Mouse (Mus musculus): ENCODE measurements around the gene P2rx2. TPM values are rescaled to one million over a fixed set of nuclear protein-coding genes. Genes with fewer than 3 reads are reported as not detected.

P2rx2 gene
- under 1 TPM in 1 of 2 experiments, not detected in 1; 0.23 TPM for total RNA-seq (2021)

DNA sequence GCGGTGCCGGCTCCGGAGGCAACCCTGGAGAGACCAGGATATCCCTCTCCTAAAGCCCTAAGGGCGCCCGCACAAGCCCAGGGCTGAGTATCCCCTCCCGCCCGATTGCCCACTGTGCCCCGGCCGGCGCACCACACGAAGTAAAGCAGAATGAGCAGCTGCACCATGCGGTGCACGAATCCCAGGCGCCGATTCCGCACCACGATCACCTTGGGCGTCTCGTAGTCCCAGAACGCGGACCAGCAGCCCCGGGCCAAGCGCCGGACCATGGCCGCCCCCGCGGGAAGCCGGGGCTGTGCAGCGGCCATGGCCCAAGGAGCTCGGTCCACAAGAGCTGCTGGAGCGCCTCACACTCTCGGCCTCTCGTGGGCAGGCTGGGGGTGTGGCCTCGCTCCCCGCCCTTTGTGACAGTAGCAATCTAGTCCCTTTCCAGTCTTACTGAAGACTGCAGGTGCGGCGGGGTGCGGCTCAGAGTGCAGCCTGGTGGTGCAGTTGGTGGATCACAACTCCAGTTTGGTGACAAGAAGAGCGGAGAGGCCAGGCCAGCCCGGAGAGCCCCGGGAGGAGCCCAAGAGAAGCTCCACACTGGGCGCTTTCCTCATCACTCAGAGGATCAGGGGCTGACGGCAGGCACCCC lies at the start of gene P2rx2:
Gene P2rx2 (minus strand): TSS at position 565 of the 637 bp plus-strand sequence.
- peak in 1 of 2 experiments; percentile 8 for DNase-seq (ENCODE audit: low spot score in 2 of 2)
- intact Hi-C loops (cut with DNase I) = no loop called here

DNA sequence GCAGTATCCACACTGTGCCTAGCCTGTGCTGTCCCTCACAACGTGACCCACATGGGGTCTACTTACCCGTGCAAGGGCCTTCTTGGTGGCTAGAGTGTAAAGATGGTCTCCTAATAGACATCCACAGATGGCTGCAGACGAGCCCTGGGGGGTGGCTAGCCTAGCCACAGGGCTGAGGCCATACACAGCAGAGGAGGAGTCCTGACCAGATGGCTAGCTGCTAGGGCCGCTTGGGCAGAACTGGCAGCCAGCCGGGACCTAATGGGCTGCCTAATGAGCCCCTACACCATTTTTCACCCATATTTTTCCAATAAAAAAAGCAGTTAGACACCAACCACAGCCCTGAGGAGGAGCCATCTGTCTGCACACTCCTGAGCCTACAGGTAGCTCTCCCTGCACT lies 49.7 kb upstream of the P2rx2 start:
- intact Hi-C loops (cut with DNase I) = no loop called here
- DNase-seq (ENCODE audit: low spot score in 2 of 2) = no peak

DNA sequence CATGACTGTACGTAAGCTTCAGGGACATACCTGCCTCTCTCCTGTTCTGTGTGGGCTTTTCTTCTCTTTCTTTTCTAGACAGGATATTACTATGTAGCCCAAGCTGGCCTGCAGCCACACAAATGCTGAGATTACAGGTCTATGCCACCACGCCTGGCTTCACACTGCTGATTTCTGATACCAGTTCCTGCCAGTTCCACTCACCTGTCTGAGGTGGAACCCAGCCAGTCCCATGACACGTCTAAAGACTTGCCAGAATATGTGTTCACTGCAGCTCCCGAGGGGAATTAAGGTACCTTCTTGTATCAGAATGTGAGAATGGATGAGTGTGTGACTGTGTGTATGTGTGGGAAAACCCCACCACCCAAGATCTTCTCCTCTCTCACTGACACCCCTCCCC lies 47.6 kb upstream of the P2rx2 start:
- intact Hi-C loops (cut with DNase I) = no loop called here
- DNase-seq (ENCODE audit: low spot score in 2 of 2) = no peak

DNA sequence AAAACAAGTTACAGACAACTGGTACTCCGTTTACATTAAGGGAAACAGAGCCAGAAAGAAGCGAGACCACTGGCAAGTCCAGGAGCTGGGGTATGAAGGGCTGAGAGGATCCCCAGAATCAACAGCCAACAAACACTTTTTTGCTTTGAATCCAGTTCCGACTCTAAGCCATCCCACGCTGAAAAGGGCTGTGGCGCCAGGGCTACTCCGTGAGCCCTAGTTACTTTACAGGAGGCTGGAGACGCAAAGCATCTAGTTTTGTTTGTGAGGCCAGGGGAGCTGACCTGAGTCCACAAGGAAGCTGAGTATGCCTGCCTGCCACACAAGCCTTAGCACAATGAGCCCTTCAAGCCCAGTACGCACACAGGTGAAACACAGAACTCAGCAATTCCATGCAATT lies 44.3 kb upstream of the P2rx2 start:
- intact Hi-C loops (cut with DNase I) = no loop called here
- no peak for DNase-seq (ENCODE audit: low spot score in 2 of 2)

DNA sequence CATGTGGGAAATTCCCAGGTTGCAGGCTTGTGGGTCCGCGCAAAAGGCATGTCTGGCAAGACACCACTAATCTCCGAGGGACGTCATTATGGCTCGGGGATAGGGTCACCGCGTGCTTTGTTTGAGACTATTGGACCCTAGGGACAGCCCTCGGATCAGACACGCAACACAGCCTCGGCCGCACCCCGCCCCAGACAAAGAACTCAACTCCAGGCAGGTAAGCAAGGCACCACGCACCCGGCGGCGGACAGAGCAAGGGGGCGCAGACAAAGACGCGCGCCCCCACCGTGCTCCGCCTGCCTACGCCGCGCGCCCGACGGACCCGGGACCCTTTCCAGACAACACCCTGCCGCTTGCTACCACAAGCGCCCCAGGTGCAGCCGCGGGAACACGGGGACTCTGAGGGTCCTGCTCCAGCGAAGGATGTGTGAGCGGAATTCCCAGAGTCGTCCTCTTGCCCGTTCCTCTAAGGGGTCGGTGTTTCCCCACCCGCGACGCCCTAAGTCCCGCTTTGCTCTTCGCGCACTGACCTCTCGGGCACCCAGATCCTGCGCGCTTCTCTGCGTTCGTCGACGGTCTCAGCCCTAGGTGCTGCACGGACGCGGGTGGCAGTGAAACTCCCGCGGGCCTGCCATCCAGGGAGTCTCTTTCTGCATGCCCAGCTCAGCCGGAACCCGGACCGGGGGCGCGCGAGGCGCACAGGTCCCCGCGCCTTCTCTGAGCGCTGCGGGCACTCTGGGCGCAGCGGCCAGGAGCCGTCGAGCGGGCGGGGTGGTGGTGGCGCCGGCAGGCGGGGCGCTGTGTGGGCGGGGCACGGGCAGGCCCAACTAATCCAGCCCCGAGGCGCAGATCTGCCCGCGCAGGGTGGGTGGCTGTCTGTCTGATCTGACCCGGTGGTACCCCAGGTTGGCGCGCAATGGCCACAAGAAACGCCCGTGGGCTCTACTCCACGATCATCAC lies 43.6 kb upstream of the P2rx2 start:
- intact Hi-C loops (cut with DNase I) = no loop called here
- DNase-seq (ENCODE audit: low spot score in 2 of 2) = peak; percentile 61 to 64

DNA sequence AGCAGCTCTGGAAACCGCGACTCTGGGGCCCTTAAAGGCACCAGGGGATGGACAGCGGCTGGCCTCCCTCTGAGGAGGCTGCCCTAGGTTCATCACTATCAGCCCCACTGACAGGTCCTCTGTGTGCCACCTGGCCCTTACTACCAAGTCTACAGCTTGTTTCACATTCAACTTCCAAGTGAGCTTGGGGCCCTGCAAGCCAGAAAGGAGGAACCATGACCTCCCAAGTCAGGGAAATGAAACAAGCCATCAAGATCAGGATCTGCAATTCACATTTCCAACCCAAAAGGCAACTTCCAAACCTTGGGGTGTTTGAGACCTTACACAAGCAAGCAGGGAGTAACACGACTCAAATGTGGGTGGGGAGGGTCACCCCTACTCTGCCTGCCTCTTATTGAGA lies 42.3 kb upstream of the P2rx2 start:
- DNase-seq (ENCODE audit: low spot score in 2 of 2) = no peak
- intact Hi-C loops (cut with DNase I) = no loop called here

DNA sequence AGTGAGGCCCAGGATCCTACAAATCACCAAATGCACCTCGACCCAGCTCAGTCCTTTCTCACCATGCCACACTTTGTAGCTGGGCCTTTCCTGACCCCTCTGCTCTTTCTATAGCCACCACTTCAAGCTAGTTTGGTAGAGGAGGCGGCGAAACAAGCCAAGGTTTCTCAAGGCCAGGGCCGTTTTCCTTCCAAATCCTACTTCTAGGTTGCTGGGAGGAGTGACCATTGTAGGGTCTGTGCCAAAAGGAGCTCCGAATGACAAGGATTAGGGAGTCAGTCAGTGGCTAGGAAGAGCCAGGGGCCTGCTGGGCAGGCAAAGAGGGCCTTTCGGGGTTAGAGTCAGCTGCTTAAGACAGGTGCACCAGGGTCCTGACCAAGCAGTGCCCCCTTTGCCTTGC lies 41.5 kb upstream of the P2rx2 start:
- intact Hi-C loops (cut with DNase I) = no loop called here
- DNase-seq (ENCODE audit: low spot score in 2 of 2) = no peak

DNA sequence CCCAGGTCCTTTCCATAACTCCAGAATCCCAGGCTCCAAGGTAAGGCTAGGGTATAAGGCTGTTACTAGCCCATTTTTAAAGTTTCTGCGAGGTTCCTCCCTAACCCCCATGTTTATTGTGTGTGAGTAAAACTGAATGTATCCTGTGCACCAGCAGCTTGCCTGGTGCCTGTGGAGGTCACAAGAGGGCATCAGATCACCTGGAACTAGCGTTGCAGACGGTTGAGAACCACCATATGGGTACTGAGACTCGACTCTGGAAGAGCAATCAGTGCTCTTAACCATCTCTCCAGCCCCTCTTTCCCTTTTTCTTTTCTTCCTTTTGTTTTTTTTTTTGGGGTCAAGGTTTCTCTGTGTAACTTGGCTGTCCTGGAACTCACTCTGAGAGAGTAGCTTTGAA lies 36.8 kb upstream of the P2rx2 start:
- no peak for DNase-seq (ENCODE audit: low spot score in 2 of 2)
- intact Hi-C loops (cut with DNase I) = no loop called here

DNA sequence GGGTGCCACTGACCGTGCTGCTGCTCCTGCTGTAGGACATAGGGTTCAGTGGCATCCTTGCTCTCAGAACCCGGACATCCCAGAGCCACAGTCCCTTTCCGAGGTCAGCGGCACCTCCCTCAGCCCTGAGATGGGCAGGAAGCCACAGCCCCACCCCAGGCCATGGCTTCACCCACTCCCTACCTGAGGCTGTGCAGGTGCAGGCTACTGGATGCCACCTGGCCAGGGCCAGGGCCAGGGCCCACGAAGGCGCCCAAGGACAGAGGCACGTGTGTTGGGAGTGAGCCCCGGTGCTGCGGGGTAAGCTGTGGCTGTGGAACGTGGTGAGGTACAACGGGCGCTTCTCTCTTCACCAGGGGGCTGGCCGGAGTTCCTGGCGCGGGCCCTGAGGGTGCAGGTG lies 36.1 kb upstream of the P2rx2 start:
- intact Hi-C loops (cut with DNase I) = no loop called here
- DNase-seq (ENCODE audit: low spot score in 2 of 2) = no peak

DNA sequence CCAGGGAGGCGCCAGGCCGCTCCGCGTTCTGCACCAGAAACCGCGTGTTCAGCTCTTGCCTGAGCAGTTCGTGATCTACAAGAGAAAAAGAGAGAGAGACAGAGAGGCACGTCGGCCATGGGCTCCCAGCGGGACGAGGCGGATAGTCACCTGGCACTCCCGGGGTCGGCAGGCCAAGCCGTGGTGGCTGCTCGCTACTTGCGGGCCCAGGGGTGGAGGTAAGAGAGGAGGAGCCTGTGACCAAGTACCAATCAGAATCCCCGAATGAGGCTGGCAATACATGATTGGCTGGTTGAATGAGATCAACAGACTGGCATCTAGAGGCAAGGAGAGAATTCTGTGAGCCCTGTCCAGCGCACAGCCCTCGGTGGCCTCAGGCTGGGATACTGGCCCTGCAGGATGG lies 35.2 kb upstream of the P2rx2 start:
- intact Hi-C loops (cut with DNase I) = no loop called here
- no peak for DNase-seq (ENCODE audit: low spot score in 2 of 2)

DNA sequence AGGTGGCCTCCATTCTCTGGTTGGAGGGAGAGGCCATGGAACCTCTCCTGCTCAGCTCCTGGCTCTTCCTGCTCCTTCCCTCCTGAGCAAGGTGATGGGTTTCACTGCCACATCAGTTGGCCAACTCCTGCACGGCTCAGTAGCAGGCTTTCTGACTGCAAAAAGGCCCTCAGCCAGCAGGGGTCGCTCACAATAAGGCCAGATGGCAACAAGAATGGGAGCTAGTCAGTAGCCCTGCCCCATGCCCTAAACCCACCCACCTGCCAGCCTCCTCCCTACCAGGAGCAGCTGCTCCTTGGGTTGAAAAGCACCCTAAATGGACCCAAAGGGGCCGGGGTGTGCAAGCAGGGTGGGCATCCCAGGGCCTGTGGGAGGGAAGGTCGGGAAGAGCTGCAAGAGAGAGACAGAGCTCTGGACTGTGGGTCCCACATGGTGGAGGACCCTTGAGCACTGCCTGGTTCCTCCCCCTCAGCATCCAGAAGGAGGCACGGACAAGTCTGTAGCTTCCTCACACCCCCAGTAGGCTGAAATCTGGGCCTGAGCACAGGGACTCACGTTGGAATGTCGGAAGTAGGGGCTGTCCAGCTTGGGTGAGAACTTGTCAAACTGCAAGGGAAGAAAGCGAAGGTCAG lies 33.9 kb upstream of the P2rx2 start:
- intact Hi-C loops (cut with DNase I) = loop anchor here (2.0 kb wide), 1 partner anchor 52 kb away; no protein-coding TSS in a partner anchor
- DNase-seq (ENCODE audit: low spot score in 2 of 2) = peak; percentile 65 to 74

DNA sequence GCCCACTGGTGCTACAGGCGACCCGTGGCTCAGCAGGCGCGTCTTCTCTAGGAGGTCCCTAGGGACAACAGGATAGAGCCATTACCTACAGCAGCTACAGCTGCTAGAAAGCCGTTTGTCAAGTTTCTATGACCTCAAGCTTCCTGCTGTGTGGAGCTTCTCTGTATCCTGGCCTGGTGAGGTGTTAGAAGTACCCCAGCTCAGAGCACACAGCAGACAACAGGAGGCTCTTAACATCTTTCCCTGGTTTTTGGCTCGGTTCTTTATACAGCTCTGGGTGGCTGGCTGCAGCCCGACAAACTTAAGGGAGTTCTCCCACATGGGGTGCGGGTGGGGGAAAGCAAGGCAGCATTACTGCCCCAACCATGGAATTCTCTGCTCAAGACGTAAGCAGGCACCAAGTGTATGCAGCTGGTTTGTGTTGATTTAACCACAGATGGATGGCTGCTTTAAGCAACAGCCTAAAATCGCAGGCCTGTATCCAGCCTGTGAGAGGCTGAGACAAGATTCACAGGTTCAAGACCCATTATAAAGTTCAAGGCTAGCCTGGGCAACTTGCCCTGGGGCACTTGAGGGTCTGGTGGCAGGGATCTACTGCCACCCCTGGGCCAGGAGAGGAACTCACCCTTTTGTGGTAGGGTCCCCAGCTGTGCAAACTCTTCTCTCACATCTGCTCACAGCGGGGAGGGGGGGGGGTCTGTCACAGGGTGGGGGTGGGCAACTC lies 21.0 kb upstream of the P2rx2 start:
- intact Hi-C loops (cut with DNase I) = no loop called here
- DNase-seq (ENCODE audit: low spot score in 2 of 2) = peak in 1 of 2 experiments; percentile 28

DNA sequence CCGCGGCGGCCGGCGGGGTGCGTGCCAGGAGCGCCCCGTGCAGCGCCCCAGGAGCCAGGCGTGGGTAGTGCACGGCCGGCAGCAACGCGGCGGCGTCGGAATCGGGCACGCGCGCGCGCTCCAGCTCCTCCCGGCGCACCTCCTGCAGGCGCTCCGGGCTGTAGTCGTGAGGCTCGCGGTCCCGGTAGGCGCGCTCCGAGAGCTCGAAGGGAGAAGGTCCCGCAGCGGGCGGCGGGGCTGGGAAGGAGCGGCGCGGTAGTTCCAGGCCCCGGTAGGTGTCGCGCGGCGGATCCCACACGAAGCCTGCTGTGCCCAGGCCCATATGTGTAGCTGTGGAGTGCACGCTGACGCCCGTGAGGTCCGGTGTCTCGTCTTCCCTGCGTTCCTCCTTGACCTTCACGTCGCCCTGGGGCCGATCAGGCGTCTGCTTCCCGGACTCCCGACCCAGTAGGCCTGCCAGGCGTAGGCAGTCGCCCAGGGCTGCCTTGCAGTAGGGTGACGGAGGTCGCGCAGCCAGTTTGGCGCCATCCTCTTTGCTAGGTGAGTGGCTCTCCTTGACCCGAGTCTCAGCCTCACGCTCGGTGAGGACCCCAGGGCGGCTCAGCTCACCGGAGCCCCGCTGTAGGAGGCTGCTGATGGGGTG lies 20.3 kb upstream of the P2rx2 start:
- intact Hi-C loops (cut with DNase I) = no loop called here
- DNase-seq (ENCODE audit: low spot score in 2 of 2) = peak; percentile 80 to 84

DNA sequence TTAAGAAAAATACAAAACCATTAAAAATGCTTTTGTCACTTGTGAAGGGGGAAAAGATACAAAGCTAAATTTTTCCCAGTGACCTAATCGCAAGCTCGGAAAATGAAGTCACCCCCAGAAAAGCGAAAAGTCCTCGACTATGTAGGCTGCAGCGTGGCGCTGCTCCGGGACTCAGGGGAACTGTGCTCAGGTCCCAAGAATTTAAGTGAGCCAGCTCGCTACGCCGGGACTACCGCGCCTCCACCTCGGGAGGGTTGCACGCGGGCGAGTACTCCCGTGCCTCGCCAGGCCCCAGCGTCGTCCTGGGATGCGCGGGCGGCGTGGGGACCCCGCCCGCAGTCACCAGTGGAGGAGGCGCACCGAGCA lies 19.8 kb upstream of the P2rx2 start:
- DNase-seq (ENCODE audit: low spot score in 2 of 2) = no peak
- intact Hi-C loops (cut with DNase I) = no loop called here

DNA sequence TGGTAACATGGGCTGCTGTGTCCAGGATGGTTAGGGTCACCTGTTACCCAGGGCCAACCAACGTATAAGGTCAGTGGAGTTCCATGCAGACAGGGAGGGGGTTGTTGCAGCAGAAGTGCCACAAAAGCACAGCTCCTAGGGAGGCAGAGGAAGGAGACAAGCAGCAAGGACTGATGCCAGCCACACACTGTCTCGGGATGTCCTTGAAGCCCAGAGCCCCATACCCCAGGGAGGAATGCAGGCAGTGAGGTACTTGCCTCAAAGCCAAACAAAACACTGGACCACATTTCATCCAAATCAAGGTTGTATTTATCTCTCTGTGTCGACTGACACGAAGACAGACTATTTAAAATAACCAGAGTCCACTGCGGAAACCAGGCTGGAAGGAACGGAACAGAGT lies 18.5 kb upstream of the P2rx2 start:
- DNase-seq (ENCODE audit: low spot score in 2 of 2) = no peak
- intact Hi-C loops (cut with DNase I) = no loop called here

DNA sequence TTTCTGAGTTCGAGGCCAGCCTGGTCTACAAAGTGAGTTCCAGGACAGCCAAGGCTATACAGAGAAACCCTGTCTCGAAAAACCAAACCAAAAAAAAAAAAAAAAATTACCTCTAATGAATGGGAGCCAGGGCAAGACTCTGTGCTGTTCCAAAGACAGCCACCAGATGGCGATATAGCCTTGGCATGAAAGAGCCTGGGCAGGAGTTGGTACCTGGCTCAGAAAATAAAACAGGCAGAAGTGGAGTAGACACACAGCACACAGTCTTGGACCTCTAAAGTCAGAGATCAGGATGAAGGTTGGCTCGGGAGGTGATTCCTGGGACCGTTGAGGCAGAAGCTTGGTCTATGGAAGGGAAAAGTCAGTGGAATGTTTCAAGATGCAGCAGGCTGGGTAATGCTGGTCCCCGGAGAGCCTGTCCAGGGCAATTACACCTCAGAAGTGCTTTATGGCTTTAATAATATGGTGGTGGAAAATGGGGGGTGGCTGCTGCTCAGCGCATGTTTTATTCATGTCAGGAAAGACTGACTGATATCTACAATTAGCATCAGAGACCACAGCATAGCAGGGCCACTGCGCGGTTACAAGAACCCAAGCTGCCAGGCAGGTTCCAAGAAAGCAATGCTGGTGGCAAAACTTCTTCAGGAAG lies 14.6 kb upstream of the P2rx2 start:
- peak; percentile 83 to 87 for DNase-seq (ENCODE audit: low spot score in 2 of 2)
- intact Hi-C loops (cut with DNase I) = loop anchor here (2.0 kb wide), 2 partner anchors 75 to 279 kb away; no protein-coding TSS in a partner anchor

DNA sequence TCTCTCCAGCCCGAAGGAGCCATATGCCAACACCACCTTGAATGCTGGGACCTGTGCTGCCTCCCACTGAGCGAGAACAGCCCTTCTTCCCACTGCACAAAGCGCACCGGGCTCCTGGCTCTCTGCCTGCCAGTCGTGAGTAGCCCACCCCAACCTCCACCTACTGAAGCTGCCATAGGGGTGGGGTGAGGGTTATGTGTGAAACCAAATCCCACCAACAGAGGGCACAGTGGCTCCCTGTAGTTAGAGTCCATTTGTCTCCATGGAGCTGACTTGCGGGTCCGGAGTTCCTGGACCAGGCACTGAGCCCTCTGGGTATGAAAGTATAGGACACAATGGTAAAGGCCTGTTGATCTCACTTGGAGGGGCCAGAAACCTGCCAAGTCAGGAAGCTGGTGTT lies 11.7 kb upstream of the P2rx2 start:
- intact Hi-C loops (cut with DNase I) = no loop called here
- peak in 1 of 2 experiments; percentile 22 for DNase-seq (ENCODE audit: low spot score in 2 of 2)

DNA sequence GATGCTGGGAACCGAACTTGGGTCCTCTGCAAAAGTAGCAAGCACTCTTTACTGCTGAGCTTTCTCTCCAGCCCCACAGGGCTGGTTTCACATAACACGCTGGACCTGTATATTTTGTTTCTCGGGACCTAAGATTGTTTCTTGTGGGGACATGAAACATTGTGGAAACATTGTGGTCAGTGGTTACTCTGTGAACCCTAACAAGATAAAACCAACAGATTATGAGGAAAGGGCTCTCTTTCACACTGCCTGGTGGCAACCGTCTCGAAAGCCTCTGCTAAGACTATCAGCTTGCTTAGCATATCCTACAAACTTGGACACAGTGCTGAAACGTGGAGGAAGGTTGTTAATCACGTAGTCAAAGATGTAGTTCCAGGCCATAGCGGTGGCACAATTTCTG lies 4.0 kb upstream of the P2rx2 start:
- no peak for DNase-seq (ENCODE audit: low spot score in 2 of 2)
- intact Hi-C loops (cut with DNase I) = no loop called here

DNA sequence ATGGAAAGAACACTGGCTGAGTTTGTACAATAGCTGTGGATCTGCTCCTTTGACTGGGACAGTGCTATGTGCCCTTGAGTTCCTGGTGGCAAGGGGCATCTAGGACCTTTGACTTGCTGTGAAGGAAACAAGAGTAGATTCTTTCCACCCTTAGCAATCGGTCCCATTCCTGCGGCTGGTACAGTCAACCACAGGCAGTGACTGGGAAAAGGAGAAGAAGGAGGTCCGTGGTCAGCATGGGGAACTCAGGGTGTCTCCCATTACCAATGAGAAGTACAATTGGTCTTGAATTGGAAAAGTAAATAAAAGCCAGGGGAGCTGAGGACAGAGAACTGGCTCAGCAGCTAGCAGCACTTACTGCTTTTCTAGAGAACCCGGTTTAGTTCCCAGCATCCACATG lies 2.5 kb upstream of the P2rx2 start:
- DNase-seq (ENCODE audit: low spot score in 2 of 2) = no peak
- intact Hi-C loops (cut with DNase I) = no loop called here
